Mouse (Mus musculus) ovary, postnatal 14 days (tissue): ENCODE results near the gene Vstm2l.
A peak's percentile ranks its signal among the peaks of the same experiment; 100 is the strongest.

Source experiments
- DNase-seq: peaks from one replicate; pipeline ENCODE4 v3.0.0; 2022; ENCODE audit warnings: low spot score

The Vstm2l gene

GRCm38 (mm10) chr2:157914105-157914764, at the start of gene Vstm2l:
Vstm2l (plus strand) TSS chr2:157914653.
- no peak for DNase-seq

- no peak for DNase-seq
Measured at GRCm38 (mm10) chr2:157867126-157867525, 47.3 kb upstream of the Vstm2l start.

GRCm38 (mm10) chr2:157870247-157870646, 44.2 kb upstream of the Vstm2l start:
- no peak for DNase-seq

GRCm38 (mm10) chr2:157873223-157873622, 41.2 kb upstream of the Vstm2l start:
- peak; percentile 23 for DNase-seq

- no peak for DNase-seq
Measured at GRCm38 (mm10) chr2:157873691-157874090, 40.8 kb upstream of the Vstm2l start.

- DNase-seq: no peak
Measured at GRCm38 (mm10) chr2:157875111-157875510, 39.3 kb upstream of the Vstm2l start.

GRCm38 (mm10) chr2:157877394-157877793, 37.1 kb upstream of the Vstm2l start:
- DNase-seq: no peak

GRCm38 (mm10) chr2:157877967-157878366, 36.5 kb upstream of the Vstm2l start:
- DNase-seq: no peak

- no peak for DNase-seq
Measured at GRCm38 (mm10) chr2:157881939-157882338, 32.5 kb upstream of the Vstm2l start.

GRCm38 (mm10) chr2:157887275-157888025, 27.0 kb upstream of the Vstm2l start:
- DNase-seq: no peak

- DNase-seq: no peak
Measured at GRCm38 (mm10) chr2:157891166-157891565, 23.3 kb upstream of the Vstm2l start.

- no peak for DNase-seq
Measured at GRCm38 (mm10) chr2:157897131-157897530, 17.3 kb upstream of the Vstm2l start.

GRCm38 (mm10) chr2:157913204-157913636, 1.2 kb upstream of the Vstm2l start:
- DNase-seq: peak; percentile 86

- no peak for DNase-seq
Measured at GRCm38 (mm10) chr2:157913705-157914104, 748 bp upstream of the Vstm2l start.

GRCm38 (mm10) chr2:157914889-157915517, 550 bp downstream of the Vstm2l start:
- no peak for DNase-seq

GRCm38 (mm10) chr2:157918529-157918928, 4.1 kb downstream of the Vstm2l start:
- no peak for DNase-seq

GRCm38 (mm10) chr2:157921551-157921950, 7.1 kb downstream of the Vstm2l start:
- DNase-seq: no peak

- DNase-seq: no peak
Measured at GRCm38 (mm10) chr2:157923406-157923805, 9.0 kb downstream of the Vstm2l start.

GRCm38 (mm10) chr2:157924504-157924903, 10.1 kb downstream of the Vstm2l start:
- no peak for DNase-seq

GRCm38 (mm10) chr2:157926502-157926901, 12.0 kb downstream of the Vstm2l start:
- DNase-seq: no peak

- DNase-seq: no peak
Measured at GRCm38 (mm10) chr2:157926927-157927326, 12.5 kb downstream of the Vstm2l start.

GRCm38 (mm10) chr2:157927397-157927796, 12.9 kb downstream of the Vstm2l start:
- DNase-seq: no peak

- DNase-seq: no peak
Measured at GRCm38 (mm10) chr2:157927815-157928214, 13.4 kb downstream of the Vstm2l start.
